Mouse (Mus musculus): ENCODE measurements around the gene Apba3.

The Apba3 gene

DNA sequence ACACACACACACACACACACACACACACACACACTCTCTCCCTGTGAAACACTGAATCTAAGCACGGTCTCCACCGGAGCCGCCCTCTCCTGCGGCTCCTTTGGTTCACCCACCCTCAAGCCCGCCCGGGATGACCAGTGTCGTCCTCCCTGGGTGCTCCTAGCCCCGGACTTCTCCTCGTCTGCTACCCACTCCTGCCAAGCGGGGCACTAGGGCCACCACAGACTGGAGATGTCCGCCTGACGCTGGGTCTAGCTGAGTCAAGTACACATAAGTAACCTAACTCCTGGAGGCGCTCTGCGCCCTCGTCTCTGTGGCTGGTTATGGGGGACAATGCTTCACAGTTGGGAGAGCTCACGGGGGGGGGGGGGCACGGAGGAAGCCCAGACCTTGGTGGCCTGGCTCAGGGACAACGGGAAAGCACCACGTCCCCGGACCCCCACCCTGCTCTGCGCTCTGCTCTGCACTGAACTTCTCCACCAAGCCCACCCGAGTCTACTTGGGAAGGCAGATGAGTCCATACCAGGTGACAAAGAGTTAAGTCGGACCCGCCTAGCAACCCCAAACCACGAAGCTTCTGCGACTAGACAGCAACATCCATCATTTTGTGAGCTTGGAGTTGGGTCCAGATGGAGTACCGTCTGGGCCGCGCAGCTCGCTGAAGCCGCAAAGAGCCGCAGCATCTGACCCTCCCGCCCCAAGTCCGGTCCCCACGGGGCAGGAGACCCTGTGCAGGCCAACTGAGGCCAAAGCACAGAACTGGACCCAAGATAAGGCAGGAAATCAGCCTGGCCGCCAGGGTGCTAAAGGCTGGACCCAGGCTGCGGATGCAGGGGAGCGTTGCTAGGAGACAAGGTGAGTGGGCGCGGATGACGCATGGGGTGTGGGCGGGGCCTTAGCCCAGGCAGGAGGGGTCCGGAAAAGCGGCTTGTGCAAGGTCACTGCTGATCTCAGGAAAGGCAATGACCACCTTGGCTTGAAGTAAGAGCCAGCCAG is 14.0 kb upstream of the Apba3 start, which contains the start of gene Matk:
TSS of gene Matk (plus strand) at position 512 of the 996 bp plus-strand sequence.
- peak; percentile 71 for DNase-seq (ENCODE audit: low read depth)

DNA sequence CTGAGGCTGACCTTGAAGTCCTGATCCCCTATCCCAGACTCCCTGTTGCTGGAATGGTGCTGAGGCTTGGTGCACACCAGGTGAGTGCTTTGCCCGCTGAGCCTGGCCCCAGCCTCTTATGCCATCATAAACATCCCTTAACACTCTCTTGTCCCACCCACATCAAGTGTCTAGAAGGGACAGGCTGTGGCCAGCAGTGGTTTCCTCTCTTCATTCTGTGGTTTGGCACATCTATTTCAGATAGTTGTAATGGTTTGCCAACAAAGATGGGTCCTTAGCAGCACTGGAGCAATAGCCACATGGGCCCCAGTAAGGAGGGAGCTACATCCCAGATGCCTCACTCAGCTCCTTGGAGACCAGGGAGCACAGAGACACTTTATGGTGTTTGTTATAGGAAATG is 11.9 kb upstream of the Apba3 start:
- DNase-seq (ENCODE audit: low read depth): no peak

DNA sequence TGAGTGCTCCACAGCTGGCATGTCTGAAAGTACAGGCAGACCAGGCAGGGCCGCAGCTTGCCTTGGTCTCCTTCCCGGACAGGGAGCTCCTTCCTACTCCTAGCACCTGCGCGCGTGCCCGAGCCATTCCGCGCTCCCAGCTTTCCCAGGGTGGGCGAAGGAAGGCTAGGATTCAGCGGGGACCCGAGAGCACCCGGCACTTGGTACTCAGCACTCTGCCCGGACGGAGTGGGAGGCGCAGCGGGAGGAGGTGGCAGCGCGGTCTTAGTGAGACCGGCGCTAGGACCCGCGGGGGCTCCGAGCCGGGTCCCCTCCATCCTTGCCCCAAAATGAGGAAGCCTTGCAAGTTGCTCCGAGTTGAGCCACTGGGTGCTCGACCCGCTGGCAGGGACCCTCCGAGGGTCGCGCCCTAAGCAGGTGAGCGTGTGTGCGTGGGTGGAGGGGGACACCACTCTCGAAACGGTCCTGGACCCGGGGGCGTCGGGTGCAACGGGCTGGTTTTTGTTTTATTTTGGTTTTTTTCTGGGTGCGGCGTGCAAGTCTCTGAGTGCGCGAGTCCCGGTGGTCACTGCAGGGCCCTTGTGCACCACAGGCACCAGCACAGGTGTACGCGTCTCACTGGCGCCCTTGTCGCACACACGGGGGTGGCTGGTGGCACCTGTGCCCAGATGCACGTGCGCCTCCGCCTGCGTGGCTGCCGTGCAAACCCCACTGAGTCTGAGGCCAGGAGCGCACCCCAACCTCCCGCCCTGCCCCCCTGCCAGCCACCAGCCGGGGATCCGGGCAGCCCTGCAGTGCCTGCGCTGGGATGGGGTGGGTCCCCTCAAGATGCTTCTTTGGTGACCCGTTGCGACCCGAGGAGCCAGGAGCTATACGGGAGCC is 9.4 kb upstream of the Apba3 start:
- no peak for DNase-seq (ENCODE audit: low read depth)

DNA sequence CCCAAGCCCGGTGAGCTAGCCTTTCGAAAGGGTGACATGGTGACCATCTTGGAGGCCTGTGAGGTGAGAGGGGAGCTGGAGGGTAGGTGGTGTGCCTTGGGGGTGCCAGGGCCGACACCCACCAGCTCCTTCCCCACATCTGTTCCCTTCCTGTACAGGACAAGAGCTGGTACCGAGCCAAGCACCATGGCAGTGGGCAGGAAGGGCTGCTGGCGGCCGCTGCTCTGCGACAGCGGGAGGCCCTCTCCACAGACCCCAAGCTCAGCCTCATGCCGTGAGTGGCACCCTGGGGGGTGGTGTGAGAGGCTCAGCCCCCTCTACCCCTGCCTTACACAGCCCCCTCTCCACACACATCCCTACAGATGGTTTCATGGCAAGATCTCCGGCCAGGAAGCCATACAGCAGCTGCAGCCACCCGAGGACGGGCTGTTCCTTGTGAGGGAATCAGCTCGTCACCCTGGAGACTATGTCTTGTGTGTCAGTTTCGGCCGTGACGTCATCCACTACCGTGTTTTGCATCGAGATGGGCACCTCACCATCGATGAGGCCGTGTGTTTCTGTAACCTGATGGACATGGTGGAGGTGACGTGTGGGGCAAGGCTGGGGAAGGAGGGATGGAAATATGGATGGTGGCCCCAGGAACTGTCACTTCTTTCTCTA is 7.4 kb upstream of the Apba3 start:
- DNase-seq (ENCODE audit: low read depth): no peak

DNA sequence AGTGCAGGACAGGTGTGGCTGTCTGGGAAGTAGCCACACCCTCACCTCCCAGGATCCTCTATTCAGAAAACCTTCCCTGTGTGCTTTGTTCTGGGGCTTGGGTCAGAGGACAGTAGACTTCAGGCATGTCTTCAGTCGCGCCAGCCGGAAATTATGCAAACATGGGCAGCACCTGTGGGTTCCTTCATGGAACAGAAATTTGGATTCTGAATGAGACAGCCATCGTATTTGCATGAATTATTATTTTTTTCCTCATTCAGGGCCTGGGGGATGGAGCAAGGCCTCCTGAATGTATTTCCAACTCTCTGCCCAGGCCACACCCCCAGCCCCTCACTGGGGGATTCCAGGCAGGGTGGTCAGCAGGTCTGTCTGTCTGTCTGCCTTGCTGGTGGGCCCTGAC is 5.7 kb upstream of the Apba3 start:
- no peak for DNase-seq (ENCODE audit: low read depth)

DNA sequence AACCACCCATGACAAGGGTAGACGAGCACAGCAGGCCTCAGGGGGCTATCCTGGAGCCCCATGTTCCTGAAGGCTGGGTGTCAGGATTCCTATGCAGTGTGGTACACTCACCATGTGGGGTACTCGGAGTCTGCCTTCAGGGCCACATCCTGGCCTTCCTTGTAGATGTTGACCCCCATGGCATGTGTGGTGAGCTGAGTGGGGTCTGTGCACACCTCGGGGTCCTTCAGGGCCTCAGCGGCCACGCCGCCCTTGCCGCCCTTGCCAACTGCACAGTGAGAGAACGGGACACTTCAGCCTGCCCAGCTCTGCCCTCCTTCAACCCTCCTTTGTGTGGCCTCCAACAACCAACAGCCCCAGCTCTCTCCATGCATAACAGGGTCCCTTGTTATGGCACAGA is 1.2 kb upstream of the Apba3 start:
- DNase-seq (ENCODE audit: low read depth): peak; percentile 26

DNA sequence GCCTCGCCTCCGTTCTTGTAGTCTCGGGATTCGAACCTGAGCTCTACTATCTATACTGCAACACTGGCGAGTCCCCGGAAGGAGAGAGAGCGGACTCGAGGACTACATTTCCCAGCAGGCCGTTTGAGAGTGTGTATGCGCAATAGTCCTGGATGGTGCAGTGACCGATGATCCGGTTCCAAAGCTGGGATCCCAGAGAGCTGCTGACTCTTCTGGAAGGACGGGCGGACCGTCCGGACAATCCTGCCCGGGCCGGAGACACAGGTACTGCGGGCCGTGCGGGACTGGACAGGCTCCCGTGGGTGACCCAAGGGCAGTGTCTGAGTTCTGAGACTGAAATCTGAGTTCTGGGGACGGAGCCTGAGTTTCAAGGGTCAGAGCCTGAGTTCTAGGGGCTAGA is 1.3 kb downstream of the Apba3 start:
- DNase-seq (ENCODE audit: low read depth): peak; percentile 81

DNA sequence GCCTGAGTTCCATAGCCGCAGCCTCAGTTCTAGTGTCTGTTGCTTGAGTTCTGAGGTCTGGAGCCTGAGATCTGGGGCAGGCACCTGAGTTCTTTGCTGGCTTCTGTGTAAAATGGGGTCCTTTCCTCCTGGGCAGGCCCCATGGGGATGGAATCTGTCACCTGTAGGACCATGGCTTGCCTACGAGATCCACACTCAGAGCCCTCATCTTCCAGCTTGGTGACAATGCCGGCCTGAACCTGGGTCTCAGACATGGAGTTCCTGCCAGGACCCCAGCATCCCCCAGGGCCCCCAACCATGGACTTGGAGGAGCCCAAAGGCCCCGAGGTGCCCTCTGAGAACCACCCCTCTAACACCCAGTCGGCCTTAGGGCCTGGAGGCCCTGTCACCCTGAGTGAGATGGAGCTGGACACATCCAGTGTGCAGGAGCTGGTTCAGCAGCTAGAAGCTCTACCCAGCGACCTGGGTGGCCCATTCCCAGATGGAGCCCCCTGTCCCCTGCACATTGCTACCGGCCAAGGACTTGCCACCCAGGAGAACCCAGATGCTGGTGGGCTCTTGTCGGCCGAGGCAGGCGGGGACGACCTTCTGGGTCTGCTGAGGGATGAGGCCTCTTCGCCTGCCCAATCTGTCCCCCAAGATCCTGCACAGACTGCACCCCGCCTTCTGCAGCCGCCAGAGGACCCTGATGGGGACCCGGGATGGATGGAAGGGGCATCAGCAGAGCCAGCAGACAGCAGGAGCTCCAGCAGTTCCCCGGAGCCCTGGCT is 2.1 kb downstream of the Apba3 start:
- no peak for DNase-seq (ENCODE audit: low read depth)

DNA sequence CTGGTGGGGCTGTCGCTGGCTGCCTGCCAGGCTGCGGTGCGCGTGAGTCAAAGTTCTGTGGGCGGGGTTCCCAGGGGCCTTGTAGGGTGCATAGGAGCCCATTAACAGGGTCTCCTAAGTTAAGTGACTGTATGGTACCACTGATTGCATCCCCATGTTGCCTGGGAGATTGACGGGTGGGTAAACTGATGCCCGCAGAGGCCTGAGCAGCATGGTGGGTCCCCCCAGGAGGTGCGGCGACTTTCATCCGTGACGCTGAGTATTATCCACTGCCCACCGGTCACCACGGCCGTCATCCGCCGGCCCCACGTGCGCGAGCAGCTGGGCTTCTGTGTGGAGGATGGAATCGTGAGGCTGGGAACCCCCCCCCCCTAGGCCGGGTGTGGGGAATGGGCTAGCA is 5.6 kb downstream of the Apba3 start:
- DNase-seq (ENCODE audit: low read depth): no peak

DNA sequence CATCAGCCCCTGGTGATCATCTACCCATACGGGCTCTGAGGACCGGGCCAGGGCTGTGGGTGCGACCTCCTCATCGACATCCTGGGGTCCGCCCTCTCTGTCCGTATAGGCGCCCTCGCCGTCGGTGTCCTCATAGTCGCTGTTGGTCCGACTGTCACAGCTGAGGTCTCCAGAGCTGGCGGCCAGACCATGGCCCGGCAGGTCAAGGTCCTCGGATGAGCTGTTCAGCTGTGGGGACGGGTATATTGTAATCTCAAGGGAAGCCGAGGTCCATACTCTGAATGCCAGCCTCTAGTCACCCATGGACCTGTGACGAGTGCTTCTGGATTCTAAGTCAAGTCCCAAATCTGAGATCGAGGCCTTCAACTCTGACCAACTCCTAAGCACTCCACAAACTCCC is 7.1 kb downstream of the Apba3 start:
- no peak for DNase-seq (ENCODE audit: low read depth)

DNA sequence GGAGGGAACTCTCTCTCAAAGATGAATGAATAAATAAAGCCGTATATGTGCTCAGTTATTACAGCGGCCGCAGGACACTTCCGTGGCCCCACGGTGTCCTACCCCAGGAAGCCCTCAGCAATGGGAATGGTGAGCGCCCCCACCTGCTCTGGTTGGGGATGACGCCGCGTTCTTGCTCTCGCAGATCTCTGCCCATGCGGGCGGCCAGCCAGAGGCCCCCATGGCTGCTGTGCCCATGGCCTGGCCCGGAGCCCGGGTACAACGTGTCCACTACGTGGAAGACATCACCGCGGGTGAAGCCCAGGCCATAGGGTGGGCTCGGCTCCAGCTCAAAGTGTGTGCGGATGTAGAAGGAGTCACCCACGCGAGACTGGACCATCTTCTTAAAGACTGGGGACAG is 10.9 kb downstream of the Apba3 start:
- DNase-seq (ENCODE audit: low read depth): no peak

DNA sequence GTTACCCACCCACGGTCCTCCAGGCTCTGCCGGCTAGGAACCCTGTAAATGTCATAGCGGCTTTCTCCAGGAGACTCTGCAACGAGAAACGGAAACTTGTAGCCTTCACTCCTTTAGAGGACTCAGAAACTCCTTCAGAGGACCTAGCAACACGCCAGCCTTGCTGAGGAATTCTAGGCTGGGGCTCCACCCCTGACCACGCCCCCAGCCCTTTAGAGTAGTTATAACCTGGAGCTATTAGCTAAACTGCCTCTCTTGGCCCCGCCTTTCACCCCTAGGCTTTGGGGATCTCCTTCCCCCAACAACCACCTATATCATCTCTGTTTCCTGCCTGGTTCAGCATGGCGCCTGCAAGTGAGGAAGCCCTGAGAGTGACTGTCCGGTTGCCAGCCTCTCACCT is 12.7 kb downstream of the Apba3 start:
- DNase-seq (ENCODE audit: low read depth): no peak

DNA sequence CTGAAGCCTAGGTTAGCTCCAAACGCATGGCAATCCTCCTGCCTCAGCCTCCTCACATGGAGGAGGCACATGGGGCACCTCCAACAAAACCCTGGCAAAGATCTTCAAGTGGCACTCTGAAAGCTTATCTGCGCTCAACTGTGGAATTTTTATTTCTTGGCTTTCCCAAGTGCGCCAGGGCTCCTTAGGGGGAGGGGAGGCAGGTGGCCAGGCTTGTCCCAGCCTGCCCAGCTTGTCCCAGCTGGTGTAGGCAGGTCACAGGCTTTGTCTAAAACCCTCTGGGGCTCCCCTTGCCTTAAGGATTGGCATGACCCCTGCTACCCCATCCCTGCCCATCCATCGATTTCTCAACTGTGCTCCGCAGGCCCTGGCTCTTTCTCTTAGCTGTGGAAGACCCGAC is 17.4 kb downstream of the Apba3 start:
- no peak for DNase-seq (ENCODE audit: low read depth)

DNA sequence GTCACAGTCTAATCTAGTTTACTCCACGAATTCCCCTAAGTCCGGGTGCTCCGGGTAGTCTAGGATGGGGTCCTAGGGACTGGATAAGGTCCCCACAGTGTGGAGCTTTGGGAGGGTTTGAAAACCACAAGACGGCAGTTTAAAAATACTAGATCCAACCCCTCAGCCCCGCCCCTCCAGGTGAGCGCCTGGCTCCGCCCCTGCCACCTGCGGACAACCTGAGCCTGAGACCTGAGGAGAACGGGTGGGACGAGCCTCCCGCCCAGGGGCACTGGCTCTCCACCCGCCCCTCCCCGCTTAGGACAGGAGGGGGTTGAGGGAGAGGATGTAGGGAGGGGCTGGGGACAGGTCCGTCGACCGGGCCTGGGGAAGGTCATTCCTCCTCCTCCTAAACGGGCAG is 18.0 kb downstream of the Apba3 start:
- DNase-seq (ENCODE audit: low read depth): no peak

DNA sequence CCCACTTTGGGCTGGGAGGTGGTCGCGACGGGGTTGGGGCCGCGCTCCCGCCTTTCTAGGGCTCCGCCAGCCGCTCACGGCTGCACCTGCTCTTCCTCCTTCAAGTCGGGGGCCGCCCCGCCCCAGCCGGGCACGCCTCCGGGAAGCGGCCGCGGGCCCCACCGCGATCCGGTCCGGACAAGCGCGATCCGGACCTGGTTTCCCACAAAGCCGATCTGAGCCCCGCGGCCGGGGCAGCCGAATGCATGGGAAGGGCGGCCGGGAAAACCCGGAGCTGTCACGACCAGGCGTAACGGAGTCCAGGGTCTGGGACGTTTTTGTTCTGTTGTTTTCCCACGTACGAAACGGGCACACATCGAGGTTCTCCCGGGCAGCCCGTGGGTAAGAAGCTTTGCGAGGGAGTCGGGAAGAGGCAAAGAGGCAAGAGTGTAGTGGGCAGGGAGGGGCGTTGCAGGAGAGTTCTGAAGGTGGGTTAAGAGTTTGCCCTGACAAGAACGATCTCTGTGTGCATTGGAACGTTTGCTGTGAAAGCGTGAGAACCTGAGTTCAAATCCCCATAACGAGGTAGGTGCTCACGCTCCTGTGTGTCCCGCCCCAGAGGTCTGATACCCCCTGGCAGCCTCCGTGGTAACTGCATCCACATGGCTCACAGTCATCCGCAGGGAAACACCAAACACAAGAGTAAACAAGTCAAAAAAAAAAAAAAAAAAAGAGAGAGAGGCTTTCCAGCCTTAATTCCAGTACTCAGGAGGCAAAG is 19.1 kb downstream of the Apba3 start:
- peak; percentile 92 for DNase-seq (ENCODE audit: low read depth)

DNA sequence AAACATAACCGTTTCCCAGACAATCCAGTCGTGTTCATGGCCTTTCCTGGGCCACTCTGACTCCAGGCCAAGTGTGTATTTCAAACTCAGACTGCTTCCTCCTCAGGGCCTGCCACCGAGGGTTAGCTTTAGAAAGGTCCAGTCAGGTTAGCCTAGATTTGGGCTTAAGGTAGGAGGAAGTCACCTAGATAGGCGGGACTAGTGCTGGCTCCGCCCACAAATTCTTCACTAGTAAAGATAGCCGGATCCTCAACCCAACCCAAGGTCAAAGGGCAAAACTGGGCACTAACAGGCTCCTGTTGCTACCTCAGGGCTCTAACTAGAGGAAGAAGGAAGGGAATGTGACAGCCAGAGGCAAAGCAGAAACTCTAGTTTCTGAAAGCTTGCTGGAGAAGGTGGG is 19.8 kb downstream of the Apba3 start:
- DNase-seq (ENCODE audit: low read depth): peak; percentile 49

DNA sequence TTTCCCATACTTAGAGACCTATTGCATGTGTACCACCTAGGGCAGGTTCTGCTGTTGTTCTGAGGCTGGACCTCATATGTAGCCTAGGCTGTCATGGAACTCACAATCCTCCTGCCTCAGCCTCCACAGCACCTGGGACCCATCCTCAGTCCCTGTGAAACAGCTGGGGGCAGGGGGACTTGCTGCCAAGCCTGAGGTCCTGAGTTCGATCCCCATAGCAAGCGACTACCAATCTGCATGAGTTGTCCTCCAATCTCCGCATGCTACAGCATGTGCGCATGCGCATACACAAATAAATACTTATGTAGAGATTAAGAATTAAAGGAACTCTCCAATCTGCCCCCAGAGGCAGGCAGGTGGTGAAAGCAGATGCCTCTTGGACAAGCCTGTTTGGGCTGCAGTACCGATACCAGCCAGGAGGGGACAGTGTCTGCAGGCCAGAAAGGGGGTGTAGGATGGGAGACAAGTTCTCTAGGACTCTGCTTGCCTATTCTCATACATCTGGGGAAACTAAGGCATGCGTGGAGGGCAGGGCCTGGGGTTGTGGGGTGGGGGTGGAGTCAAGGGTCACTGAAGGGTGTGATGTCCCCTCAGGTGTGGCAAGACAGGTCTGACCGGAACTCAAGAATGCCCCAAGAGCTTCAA is 20.9 kb downstream of the Apba3 start:
- DNase-seq (ENCODE audit: low read depth): peak; percentile 81

DNA sequence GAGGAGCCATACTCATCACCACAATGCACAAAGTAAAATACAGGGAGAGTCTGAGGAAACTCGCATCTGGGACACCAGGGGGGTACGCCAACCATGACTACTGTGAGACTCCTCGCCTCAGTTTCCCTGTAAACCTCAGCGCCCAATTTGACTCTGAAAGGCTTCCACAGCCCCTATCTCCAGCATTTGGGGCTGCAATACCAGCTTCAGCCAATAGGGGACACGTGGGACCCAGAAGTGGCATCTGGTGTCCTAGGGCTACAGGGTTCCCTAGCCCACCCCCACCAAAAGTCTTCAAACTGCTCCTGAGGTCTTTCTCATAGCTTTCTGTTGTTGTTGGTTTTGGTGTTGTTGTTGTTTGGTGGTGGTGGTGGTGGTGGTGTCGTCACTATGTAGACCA is 21.8 kb downstream of the Apba3 start:
- peak; percentile 63 for DNase-seq (ENCODE audit: low read depth)

DNA sequence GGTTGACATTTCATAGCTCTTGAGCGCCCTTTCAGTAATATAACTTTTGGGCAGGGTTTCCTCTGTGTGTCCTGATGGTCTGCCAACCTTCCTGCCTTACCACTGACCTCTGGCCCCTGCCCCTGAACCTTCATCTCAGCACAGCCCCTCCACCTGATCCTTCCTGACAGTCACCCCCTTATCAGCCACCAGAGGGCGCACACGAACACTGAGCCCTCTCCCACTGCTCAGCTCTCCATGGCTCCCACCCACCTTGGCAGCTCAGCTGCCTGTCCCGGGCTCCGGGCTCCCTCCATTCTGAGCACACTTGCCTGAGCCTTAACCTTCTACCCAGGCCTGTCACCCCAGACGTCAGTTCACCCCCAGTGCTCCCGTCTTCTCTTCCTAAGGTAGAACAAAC is 22.5 kb downstream of the Apba3 start:
- DNase-seq (ENCODE audit: low read depth): peak; percentile 86

DNA sequence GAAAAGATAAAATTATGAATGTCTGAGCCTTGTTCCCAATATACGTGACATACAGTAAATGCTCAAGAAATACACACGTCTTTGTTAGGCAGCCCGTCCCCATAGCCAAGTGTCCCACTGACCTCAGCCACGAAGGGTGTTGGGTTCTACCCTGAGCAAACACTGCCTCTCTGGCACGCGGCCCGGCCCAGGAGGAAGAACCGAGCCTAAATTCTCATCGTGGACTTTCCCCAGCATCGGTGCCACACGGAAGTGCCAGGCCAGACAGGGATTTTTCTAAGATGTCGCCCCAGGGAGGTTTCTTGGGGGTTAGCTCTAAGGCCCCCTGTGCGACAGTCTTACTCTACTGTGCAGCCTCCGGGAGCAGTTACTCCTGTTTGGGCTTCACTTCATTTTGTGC is 23.1 kb downstream of the Apba3 start:
- DNase-seq (ENCODE audit: low read depth): no peak
